Mouse (Mus musculus) 416B (cell line): ENCODE measurements around the gene Gsk3a.
A peak's percentile ranks its signal among the peaks of the same experiment; 100 is the strongest.

ENCODE experiments used
- DNase-seq: peaks from one replicate; pipeline ENCODE4 v3.0.0; 2011; ENCODE audit warnings: low read depth

The Gsk3a gene

DNA sequence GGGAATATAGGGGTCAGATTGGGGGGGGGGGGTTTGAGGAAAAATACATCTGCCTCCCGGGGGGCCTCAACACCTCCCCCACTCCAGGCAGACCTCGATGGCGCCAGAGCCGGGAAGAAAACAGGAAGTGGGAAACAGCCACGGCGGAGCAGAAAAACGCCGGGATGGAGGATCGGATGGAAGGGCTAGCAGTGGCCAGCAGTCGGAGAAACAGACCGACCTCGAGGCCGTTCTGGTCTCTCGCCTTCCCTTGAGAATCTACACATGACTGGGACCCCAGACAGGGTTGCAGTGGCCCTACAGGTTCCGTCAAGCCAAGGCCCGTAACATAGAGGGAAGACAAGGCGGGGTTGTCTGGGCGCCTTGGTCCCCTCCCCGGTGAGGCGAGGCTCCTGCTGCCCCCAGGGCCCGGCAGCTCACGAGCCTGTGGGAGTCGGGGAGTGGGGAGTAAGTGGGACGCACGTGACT, 11.2 kb upstream of the Gsk3a start:
- peak; percentile 63 for DNase-seq

DNA sequence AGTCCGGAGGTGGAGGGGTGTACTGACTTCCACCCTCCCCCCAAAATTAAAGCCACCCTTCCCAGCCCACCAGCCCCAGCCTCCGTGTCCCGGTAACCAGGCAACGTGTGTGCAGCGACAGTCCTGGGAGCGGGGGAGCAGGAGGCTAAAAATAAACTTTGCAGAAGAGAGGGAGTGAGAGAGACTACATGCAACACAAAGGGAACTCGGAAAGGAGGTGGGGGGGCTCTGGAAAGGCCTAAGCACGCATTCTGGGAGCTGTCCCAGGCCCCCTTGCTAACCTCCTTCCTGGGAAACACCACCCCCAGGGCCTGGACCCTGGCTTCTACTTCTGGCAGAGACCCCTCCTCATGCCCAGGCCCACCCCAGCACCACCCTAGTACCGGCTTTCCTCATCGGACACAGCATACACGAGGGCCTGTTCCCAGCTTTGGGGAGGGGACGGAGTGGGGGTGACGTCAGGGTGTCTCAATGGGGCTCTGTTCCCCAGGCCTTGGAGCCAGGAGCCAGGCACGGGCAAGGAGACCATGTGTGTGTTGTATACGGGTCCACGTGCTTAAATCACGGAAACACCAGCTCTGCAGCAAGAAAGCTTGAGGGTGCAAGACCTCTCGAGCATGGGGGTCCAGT, 10.5 kb upstream of the Gsk3a start:
- DNase-seq = peak; percentile 68

DNA sequence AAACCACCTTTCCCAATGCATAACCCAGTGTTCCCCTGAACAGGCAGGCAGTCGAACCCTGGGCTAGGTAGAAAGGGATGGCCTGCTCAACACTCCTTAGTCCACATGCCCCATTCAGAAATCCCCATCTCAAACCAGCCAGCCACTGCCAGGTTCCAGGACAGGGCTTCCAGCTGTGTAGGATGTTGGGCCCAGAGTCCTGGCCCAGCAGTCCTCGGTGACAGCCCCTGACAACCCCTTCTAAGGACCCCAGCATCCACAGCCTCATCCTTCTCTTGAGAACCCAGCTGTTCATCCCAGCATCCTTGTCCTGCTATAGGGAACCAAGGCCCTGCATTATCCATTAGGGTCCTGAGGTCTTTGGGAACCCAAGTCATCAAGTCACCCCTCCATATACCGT, 9.8 kb upstream of the Gsk3a start:
- no peak for DNase-seq

DNA sequence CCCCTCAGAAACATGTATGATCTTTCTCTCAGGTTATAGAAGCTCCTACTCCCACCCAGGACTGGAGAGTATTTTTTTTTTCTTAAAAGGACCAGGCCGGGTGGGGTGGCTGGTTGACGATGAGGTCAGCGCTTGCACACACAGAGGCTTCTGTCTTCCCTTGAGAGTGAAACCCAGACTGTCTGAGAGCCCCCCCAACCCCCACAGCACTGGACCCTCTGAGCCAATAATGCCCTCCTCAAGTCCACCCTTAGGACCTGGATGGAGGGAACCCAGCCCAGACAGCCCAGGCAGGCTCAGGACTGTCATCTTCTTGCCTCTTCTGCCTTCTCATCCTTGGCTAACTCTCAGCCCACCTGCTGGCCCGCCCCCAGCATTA, 9.1 kb upstream of the Gsk3a start:
- peak; percentile 19 for DNase-seq

DNA sequence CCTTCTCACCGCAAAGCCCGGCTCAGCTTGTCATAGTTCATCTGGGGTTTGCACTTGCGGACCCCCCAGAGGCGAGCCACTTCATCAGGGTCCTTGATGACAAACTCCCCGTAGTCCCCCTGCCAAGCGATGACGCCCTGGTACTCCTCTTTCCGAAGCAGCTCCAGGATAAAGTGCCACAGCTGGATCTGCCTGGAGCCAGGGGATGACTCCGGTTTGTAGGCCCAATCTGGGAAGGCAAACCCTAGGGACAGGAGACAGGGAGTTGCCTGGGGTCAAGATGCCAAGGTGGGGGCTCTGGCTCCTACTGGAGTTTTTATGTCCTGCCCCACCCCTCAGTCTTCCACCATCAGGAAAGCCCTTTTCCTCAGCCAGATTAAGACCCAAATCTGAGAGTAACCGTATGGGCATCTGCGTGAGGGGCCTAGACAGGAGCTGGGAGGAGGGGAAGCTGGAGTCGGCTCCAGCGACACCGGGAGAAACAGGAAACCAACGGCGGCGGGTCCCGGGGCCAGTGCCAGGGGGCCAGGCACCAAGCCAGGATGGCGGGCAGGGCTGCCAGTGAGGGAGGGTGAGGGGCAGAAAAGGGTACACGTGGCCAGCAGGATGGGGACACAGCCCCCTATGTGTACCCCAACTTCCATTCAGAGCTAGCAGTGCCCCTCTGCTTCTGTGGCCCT, 8.6 kb upstream of the Gsk3a start:
- DNase-seq = no peak

DNA sequence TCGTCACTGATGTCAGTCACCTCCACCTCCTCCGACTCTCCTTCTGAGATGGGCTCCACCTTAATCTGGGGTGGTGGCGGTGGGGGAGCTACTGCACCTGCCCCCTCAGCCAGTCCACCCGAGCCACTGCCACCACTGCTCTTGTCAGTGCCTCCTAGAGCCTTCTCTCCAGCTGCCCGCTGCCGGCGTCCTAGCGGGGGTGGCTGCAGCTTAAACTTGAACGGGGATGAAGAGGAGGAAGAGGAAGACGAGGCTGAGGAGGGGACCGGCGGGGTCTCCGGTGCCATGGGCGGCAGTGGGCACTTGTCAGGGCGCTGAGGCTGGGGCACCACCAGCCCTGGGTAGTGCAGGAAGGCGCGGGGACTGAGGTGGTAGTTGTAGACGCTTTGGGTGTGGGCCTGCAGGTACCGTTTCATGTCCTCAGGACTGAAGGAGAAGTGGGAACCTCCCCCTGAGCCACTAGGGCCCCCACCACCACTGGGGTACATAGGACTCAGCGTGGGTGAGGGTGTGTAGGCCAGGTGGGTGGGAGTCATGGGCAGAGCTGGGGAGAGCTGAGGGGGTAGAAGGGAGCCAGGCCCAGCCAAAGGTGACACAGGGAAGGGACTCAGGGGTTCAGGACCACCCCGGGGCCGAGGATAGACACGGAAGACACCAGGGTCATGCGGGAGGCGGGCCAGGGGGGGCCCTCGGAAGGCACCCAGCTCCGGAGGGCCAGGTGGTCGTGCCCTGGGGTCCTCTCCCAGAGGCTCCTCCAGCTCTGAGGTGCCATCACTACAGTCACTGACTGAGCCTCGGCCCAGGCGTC, 7.1 kb upstream of the Gsk3a start:
- no peak for DNase-seq

DNA sequence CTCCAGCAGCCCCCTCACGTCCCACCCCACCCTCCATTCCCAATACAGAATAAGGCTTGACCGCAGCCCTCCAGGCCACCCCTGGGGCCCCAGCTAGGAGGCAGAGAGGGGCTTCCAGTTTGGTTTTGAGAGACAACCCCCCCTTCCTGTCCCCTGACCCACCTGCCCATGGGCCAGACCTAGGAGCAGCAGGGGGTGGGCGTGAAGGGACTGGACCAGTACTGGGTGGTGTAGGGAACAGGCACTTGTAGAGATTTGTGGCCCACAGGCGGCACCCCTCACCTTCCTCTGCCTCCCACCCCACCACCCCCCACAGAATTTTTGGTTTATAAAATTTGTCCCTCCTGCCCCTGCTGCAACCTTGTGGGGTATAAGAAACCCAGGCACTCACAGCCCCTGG, 5.7 kb upstream of the Gsk3a start:
- no peak for DNase-seq

DNA sequence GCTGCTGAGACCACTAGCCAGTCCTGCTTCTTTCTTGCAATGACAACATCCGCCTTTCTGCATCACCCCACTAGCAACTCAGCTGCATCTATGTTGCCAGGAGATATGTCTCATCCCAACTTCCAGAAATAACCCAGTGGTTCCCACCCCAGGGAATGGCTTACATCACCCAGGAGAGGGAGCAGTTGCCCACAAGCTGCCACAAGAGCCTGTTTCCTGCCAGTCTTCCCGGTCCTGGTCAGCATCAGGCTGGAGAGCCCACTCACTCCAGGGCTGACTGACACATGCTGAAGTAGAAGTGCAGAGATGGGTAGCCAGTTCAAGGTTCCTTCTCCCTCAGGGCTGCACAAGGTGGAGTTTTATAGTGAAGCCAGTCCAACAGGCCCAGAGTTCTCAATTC, 3.4 kb upstream of the Gsk3a start:
- peak; percentile 46 for DNase-seq

DNA sequence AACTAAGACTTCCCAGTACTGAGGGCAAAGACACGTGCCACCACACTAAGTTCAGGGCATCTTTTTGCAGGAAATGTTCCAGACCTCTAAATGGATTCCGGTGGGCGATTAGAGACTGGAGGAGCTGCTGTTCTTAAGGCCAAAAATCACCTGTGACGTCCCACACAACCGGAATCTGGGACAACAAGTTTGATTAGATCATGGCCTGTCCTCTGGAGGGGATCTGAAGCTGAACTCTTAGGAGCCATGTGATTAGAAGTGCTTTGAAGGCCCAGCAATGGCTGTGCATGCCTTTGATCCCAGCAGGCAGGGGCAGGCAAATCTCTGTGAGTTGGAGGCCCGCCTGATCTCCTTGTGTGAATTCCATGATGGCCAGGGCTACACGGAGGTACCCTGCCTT, 3.0 kb upstream of the Gsk3a start:
- no peak for DNase-seq

DNA sequence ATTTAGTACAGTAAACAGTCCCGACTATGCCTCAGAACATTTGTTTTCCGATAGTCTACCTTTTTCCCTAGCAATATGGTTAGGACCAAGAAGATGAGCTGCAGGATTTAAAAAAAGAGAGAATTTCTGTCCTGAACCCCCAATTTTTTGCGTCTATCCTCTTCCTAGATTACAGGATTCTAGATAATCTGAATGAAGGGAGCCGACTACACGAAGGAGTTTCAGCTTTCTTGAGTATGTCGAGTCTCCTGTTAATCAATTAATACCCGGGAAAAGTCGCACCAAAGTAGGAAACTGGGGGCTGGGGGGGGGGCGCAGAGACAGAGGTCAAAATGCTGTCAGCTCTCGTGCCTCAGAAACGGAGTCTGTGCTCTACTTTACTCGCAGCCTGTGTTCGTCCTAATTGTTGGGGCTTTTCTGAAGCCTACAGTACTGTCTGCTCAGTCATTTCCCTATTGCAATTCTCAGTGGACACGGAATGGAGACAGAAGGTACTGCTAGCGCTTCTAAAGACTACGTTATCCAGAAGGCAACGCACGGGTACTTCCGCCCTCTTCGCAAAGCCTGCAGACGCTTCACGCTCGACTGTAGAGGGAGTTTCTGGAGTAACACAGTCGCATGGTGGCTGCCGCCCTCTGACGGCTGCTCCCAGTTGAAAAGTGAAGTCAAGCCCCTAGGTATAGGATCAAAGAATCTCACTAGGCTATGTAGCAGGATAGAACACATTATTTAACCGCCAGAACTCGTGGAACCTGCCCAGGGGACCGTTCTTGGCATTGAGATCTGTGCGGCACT, 1.4 kb upstream of the Gsk3a start:
- DNase-seq = peak; percentile 96

DNA sequence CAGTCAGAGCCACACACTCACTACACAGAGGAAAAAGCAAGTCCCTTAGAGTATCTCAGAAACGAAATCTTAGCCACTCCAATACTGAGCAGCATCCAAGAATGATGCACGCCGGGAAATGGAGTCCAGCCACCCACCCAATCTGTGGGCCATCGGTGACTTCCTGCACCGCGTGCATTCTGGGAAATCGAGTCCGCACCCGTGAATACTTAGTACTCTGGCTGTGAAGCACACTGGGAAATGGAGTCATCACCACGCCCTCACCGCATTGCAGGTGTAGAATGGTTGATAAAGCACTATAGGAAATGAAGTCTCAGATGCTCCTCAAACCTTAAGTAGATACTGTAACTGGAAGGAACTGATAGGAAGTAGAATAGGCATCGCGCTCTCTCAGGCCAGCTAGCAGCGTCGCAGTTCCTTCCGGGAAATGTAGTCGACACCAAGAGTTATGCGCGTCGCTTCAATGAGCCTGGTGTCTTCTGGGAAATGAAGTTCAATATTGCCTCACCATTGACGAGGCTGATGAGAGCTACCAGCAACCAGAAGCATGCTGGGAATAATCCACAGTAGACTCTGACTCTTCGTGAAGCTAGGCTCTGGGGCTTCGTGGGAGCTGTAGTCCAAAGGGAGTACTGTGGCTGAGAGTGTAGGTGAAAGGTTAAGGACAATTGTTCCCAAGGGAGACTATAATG, 510 bp upstream of the Gsk3a start:
- peak; percentile 99 for DNase-seq

DNA sequence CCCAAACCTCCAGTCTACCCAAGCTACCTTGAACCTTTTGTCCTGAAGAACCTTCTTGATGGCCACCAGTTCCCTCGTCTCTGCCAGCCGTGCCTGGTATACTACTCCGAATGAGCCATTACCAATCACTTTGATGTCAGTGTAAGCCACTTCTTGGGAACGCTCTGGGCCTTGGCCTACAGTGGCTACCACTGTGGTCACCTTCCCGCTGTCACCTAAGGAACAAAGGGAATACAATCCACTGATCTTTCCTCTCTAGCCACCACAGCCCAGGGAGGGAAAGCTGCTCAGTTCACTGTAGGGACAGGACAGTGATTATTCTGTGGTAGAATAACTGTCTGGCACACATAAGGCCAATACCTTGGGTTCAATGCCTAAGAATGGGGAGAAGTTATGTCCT, 2.1 kb downstream of the Gsk3a start:
- DNase-seq = no peak

DNA sequence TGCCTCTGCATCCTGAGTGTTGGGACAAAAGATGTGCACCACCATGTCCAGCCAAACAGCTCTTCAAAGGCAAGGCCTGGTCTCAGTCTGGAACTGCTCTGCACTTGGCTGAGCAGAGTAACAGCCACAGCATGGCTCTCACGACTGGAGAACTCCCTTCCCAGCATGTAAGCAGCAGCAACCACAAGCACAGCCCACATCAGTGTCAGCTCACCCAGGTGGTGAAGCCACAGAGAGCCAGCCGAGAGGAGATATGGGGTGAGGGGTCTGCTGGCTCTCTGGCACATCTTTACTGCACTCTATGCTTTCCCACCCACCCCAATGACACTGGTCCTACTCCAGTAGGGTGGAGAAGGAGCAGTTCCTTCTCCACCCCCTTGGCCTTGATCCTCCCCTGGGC, 4.6 kb downstream of the Gsk3a start:
- no peak for DNase-seq

DNA sequence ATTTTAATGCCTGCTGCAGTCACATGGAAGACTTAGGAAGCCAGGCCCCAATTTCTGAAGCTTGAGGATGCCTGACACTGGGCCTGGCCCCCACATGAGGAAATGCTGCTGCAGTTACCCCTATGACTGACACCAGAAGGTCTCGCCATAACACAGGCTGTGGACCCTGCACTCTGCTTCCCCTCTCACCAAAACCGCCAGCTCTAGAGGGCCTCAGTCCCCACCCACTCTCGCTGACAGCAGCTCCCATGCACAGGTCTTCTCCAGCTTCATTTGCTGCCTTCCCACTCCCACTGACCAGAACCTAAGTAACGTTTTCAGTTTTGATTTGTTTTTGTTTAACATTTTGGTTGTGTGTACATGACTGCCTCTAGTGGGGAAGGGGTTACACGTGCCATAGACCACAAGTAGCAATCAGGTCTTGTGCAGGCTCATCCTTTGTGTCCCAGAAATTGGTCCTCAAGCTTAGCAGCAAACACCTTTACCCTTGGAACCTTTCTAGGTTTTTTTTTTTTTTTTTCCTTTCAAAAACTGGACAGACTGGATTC, 5.5 kb downstream of the Gsk3a start:
- no peak for DNase-seq

DNA sequence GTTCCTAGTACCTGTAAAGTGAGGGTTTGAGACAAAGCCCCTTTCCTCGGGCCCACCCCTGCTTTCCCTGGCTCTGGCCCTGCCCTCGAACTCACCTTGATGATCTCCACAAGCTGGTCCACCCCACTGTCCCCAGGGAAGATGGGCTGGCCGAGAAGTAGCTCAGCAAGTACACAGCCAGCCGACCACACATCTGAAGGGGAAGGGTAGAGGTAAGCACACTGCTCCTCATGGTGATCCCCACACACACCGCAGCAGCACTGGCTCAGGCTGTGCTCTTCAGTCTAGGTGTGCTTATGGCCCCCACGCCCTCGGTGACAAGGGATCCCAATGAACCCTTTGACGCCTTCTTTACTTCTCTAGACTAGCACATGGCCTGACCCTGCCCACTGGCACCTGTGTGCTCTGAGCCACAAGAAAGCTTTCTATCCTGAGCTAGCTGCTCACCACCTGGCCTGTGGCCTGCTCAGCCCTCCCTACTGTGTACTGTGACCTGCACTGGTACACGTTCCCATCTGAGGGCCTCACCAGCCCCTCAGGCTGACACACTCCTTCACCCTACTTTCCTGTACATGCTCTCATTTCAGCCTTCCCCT, 6.9 kb downstream of the Gsk3a start:
- no peak for DNase-seq

DNA sequence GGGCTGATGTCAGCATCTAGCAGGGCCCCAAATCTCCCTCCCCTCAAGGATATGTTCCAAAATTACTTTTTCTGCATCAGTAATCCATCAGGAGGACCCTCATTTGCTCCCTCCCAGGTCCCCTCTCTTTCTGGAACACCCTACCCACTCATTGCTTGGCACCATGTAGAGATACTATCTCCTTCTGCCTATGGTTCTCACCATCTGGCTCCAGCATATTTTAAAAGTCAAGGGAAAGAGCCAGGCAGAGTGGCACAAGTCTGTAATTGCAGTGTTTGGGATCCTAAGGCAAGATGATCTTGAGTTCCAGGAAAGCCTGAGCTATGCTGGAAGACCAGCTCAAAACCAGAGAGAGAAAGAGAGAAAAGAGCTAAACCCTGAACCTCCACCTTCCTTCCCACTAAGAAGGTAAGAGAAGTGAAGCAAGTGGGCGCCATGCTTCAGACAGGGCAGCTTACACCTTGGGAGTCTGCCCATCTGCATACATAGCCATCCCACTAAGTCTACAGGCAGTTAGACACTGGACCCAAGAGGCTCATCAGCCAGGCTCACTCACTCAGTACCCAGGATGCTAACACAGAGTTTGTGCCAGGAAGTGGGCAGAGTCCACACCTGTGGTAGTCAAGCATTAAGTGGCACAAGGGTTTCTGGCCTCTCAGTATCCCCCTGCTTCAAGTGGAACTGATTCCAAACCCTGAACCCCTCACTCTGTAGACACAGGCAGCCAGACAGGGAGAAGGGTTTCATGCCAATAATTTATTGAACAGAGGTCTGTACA, 9.9 kb downstream of the Gsk3a start:
- DNase-seq = no peak

DNA sequence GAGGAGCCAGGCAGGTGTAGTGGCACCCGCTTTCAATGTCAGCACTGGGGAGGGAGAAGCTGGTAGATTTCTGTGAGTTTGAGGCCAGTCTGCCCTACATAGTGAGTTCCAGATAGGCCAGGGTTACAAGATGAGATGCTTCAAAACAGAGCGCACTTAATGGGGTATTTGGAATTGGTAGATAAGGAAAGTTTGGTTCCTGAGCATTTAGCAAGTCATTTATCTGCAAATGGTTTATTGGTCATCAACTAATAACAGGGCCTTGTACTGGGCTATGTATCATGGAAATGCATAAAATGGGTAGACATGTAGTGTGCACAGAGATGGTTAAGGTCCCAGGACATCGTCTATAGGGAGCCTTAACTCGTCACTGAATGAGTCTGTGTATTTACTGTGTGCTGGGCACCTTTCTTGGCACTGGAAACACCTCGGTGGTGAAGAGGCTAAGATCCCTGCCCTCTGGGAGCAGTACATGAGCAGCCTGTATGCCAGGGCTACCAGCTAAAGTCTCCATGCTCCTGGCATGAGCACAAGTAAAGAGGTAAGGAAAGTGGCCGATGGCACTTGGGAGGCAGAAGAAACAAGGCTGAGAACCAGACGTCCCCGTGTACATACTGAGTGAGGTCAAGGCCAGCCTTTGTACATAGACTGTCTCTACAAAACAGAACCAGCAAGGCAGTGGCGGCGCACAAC, 15.2 kb downstream of the Gsk3a start:
- no peak for DNase-seq

DNA sequence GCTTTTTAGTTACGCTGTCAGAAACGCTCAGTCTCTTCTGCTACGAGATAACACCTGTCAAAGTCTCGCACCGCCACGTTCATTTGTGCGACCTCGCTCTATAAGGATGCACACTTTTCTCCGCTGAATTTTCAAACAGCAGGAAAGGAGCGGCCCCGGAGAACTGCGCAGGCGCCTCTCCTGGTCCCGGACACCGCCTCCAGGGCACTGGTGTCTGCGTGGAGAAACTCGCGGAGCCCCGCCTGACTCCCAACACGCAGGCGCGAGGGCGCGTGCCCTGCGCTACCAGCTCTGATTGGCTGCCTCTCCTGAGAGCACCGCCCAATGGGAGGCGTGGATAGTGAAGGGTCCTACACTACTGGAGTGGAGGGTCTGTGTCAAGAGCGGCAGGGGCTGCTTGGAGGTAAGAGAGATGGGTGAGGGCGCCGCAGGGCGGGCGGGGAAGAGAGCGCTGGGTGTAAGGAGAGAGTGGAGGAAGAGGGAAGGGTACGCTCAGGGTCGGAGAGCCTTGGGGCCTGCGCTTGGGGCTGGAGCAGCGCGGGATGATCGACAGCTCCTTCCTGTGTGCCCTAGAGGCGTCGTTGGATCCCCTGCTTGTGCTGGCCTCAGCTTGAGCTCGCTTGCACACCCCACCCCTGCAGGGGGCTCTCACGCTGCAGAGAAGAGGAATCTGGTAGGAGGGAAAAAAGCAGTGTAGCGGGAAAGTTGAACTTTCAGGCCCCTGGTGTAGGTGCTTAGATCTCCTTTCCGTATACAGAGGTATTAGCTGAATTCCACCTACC, 16.4 kb downstream of the Gsk3a start, which contains the start of gene Zfp526:
Zfp526 (plus strand) TSS at position 324 of the 782 bp plus-strand sequence.
- DNase-seq = peak; percentile 96
